Mouse (Mus musculus) ES-Bruce4 (cell line): ENCODE results near the gene Ctc1. TPM values are rescaled to one million over a fixed set of nuclear protein-coding genes. Genes with fewer than 3 reads are reported as not detected.

ENCODE experiments used
- H3K27ac ChIP-seq: 2 replicates; pipeline ENCODE4 v1.5.1; 2012; ENCODE audit warnings: low read length, inconsistent platforms; ENCODE audit not compliant: insufficient read depth
- H3K27me3 ChIP-seq: 2 replicates; pipeline ENCODE4 v1.6.1; 2012; ENCODE audit warnings: mild to moderate bottlenecking, low read length, inconsistent platforms; ENCODE audit not compliant: control insufficient read depth, poor library complexity, insufficient read depth, severe bottlenecking
- H3K36me3 ChIP-seq: 2 replicates; pipeline ENCODE4 v1.6.1; 2012; ENCODE audit warnings: inconsistent platforms, mild to moderate bottlenecking, low read length, moderate library complexity; ENCODE audit not compliant: control insufficient read depth, poor library complexity, insufficient read depth, severe bottlenecking
- H3K4me1 ChIP-seq: one replicate; pipeline ENCODE4 v1.8.1; 2011; ENCODE audit warnings: low read length; ENCODE audit not compliant: control insufficient read depth, insufficient read depth
- H3K4me3 ChIP-seq: 2 replicates; pipeline ENCODE4 v1.5.1; 2011; ENCODE audit warnings: low read depth, mild to moderate bottlenecking, low read length
- H3K9ac ChIP-seq: 2 replicates; pipeline ENCODE4 v1.6.1; 2012; ENCODE audit warnings: low read depth, mild to moderate bottlenecking, inconsistent platforms; ENCODE audit not compliant: poor library complexity, severe bottlenecking
- H3K9me3 ChIP-seq: replicated peaks from 2 replicates; pipeline ENCODE4 v1.6.1; 2012; ENCODE audit warnings: mild to moderate bottlenecking, low read length, inconsistent platforms; ENCODE audit not compliant: control insufficient read depth, poor library complexity, insufficient read depth, severe bottlenecking
- CTCF ChIP-seq: IDR thresholded peaks from one replicate; pipeline ENCODE4 v1.8.1; 2011; ENCODE audit warnings: low read depth, low read length
- EP300 ChIP-seq: IDR thresholded peaks from 2 replicates; pipeline ENCODE4 v1.6.1; 2011; ENCODE audit warnings: low read depth, low read length; ENCODE audit not compliant: insufficient read depth
- POLR2A ChIP-seq: IDR thresholded peaks from one replicate; pipeline ENCODE4 v1.8.1; 2011; ENCODE audit warnings: low read length; ENCODE audit not compliant: insufficient read depth
- polyA plus RNA-seq: library from polyadenylated mRNA; stranded (reverse); fragments of >200 nt; gene quantifications from 2 replicates; pipeline ENCODE4 v1.2.4, GENCODE M21; 2011; ENCODE audit warnings: low read depth; ENCODE audit not compliant: missing spikeins, insufficient read depth, insufficient read length

The Ctc1 gene
- polyA plus RNA-seq, 1 experiment, result 164 TPM

GRCm38 (mm10) chr11:69034585-69034984, 18.9 kb downstream of the Ctc1 start:
- Histone ChIP-seq H3K9ac (no peak overlapping the region), H3K4me1 (no peaks in the 10 kb centered on the region), H3K27ac (peak overlapping the region; percentile 37; the same call in 1 of the 2 replicates), H3K4me3 (no peak overlapping the region), H3K9me3 (no peaks in the 10 kb centered on the region), H3K27me3 (no peaks in the 10 kb centered on the region), H3K36me3 (peaks cover 58% of the 10 kb centered on the region)
- TF ChIP-seq CTCF (no peak), POLR2A (no peak), EP300 (no peak)

GRCm38 (mm10) chr11:69035411-69035810, 19.7 kb downstream of the Ctc1 start:
- Histone ChIP-seq H3K4me3 (peak overlapping the region; percentile 41), H3K27ac (peak overlapping the region; percentile 69), H3K9ac (peak overlapping the region; percentile 37; the same call in 1 of the 2 replicates), H3K27me3 (no peaks in the 10 kb centered on the region), H3K4me1 (no peaks in the 10 kb centered on the region), H3K36me3 (peaks cover 49% of the 10 kb centered on the region), H3K9me3 (no peaks in the 10 kb centered on the region)
- no peak for TF ChIP-seq EP300

GRCm38 (mm10) chr11:69035849-69036248, 20.1 kb downstream of the Ctc1 start:
- peak overlapping the region; percentile 41 for H3K4me3 ChIP-seq
- H3K9me3 ChIP-seq, result no peaks in the 10 kb centered on the region
- H3K4me1 ChIP-seq, result no peaks in the 10 kb centered on the region
- H3K9ac ChIP-seq, result peak overlapping the region; percentile 37; the same call in 1 of the 2 replicates
- H3K27me3 ChIP-seq, result no peaks in the 10 kb centered on the region
- peak overlapping the region; percentile 69 for H3K27ac ChIP-seq
- peaks cover 45% of the 10 kb centered on the region for H3K36me3 ChIP-seq
- TF ChIP-seq CTCF, result peak; percentile 92
- TF ChIP-seq POLR2A, result no peak

- TF ChIP-seq EP300 (0 out of 2 replicates have a peak, but pooled peaks have one; percentile 37), CTCF (no peak)
- peak overlapping the region; percentile 85 for H3K4me3 ChIP-seq
- H3K9me3 ChIP-seq, result no peaks in the 10 kb centered on the region
- H3K9ac ChIP-seq, result peak overlapping the region; percentile 62
- peaks cover 37% of the 10 kb centered on the region for H3K36me3 ChIP-seq
- no peaks in the 10 kb centered on the region for H3K4me1 ChIP-seq
- H3K27ac ChIP-seq, result peak overlapping the region; percentile 24
- no peaks in the 10 kb centered on the region for H3K27me3 ChIP-seq
Measured at GRCm38 (mm10) chr11:69036486-69037230, 20.9 kb downstream of the Ctc1 start.

GRCm38 (mm10) chr11:69037231-69038061, 21.7 kb downstream of the Ctc1 start:
- H3K36me3 ChIP-seq, result peaks cover 31% of the 10 kb centered on the region
- H3K27ac ChIP-seq, result peak overlapping the region; percentile 21
- H3K9ac ChIP-seq, result peak overlapping the region; percentile 62
- TF ChIP-seq POLR2A (no peak), EP300 (no peak), CTCF (no peak)
- no peaks in the 10 kb centered on the region for H3K4me1 ChIP-seq
- no peaks in the 10 kb centered on the region for H3K27me3 ChIP-seq
- H3K4me3 ChIP-seq, result peak overlapping the region; percentile 85
- no peaks in the 10 kb centered on the region for H3K9me3 ChIP-seq

- TF ChIP-seq CTCF (no peak), POLR2A (no peak), EP300 (no peak)
- peaks cover 24% of the 10 kb centered on the region for H3K36me3 ChIP-seq
- H3K27ac ChIP-seq, result no peak overlapping the region
- H3K9ac ChIP-seq, result no peak overlapping the region
- no peaks in the 10 kb centered on the region for H3K4me1 ChIP-seq
- no peaks in the 10 kb centered on the region for H3K9me3 ChIP-seq
- H3K27me3 ChIP-seq, result no peaks in the 10 kb centered on the region
- H3K4me3 ChIP-seq, result no peak overlapping the region
Measured at GRCm38 (mm10) chr11:69038173-69038572, 22.5 kb downstream of the Ctc1 start.
